Mouse (Mus musculus): ENCODE results near the gene Bpifa1. TPM values are rescaled to one million over a fixed set of nuclear protein-coding genes. Genes with fewer than 3 reads are reported as not detected.

The Bpifa1 gene
- polyA plus RNA-seq (2014; fragmentation: Nextera tagmentation; extraction: Ambion mirVana): not detected in 2 replicates

DNA sequence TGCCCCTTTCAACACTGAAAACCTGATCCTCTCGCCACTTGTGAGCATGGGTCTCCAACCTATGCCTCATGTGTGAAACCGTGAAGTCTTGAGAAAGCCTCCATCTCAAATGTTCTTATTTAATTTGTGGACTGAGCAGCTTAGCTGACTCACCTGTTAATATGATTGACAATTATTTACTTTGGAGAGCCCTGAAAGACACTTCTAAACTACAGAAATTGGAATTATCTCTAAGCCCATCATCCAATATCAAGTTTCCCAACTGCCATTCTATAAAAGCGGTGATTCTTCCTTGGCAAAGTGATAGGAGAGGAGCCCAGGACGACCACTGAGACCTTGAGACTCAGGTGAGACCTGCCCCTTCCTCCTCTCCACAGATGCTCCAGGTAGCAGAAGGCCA, at the start of gene Bpifa1:
Bpifa1 (plus strand) TSS at position 301 of the 400 bp plus-strand sequence.
- no peak within 1 kb of the TSS for H3K4me2 ChIP-seq (ENCODE audit: low read depth, low read length)
- no peaks in the 10 kb centered on the region for H3K4me1 ChIP-seq (ENCODE audit: control insufficient read depth, insufficient read depth, low read length)
- H3K9ac ChIP-seq (replicated peaks; ENCODE audit: low read depth, low read length): no peak within 1 kb of the TSS
- no peaks in the 10 kb centered on the region for H3K27me3 ChIP-seq (ENCODE audit: control insufficient read depth, insufficient read depth, low read length)
- H3K4me3 ChIP-seq (ENCODE audit: low read depth, low read length): no peak within 1 kb of the TSS
- H3K27ac ChIP-seq (ENCODE audit: low read depth, low read length): no peak within 1 kb of the TSS
- 82% methylated on average over 4 of the region's 4 CpGs for WGBS
- ATAC-seq (ENCODE audit: low read depth): no peak
- H3K9me3 ChIP-seq (ENCODE audit: control insufficient read depth, low read length): no peaks in the 10 kb centered on the region
- H3K36me3 ChIP-seq (ENCODE audit: control insufficient read depth, insufficient read depth, low read length): no peaks in the 10 kb centered on the region

DNA sequence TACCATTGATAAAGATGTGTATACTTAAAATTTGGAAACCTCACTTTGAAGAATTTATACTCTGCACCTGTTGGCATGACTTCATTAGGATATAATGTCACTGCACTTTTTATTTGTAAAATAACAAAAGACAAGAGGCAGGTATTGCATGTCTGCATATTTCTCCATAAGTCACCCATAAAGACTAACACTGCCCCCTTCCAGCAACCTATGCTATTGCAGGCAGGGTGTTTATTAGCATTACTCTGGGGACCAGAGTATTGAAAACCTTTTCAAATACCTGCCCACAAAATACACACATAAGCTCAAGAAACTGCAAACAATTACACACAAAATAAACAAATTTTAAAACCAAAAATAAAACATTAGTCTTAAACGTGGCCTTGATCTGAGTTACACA, 44.9 kb upstream of the Bpifa1 start:
- Histone ChIP-seq H3K27me3 (ENCODE audit: control insufficient read depth, insufficient read depth, low read length) (no peaks in the 10 kb centered on the region), H3K4me1 (ENCODE audit: control insufficient read depth, insufficient read depth, low read length) (no peaks in the 10 kb centered on the region), H3K4me2 (ENCODE audit: low read depth, low read length) (no peak overlapping the region), H3K9ac (replicated peaks; ENCODE audit: low read depth, low read length) (no peak overlapping the region), H3K9me3 (ENCODE audit: control insufficient read depth, low read length) (no peaks in the 10 kb centered on the region), H3K36me3 (ENCODE audit: control insufficient read depth, insufficient read depth, low read length) (no peaks in the 10 kb centered on the region), H3K27ac (ENCODE audit: low read depth, low read length) (no peak overlapping the region), H3K4me3 (ENCODE audit: low read depth, low read length) (no peak overlapping the region)
- no peak for ATAC-seq (ENCODE audit: low read depth)
- 51% methylated on average over 1 of the region's 1 CpGs for WGBS

DNA sequence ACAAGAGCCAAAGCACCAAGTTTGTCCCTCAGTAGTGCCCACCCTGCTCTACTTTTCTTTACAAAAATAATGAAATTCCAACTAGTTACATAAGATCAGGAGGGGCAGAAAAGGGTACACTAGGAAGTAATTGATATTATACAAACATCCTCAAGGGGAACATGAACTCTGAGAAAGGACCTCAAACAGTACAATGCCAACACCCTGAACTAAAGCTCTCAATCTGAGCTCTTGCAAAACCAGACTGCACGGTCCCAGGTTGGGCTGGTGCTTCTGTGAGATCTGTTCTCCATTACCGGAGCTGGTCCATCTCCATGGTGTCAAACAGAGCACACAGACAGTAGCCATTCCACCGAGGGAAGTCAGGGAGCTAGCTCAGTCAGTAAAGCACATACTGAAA, 25.3 kb upstream of the Bpifa1 start:
- no peaks in the 10 kb centered on the region for H3K4me1 ChIP-seq (ENCODE audit: control insufficient read depth, insufficient read depth, low read length)
- ATAC-seq (ENCODE audit: low read depth): no peak
- H3K27me3 ChIP-seq (ENCODE audit: control insufficient read depth, insufficient read depth, low read length): no peaks in the 10 kb centered on the region
- H3K27ac ChIP-seq (ENCODE audit: low read depth, low read length): no peak overlapping the region
- H3K4me3 ChIP-seq (ENCODE audit: low read depth, low read length): no peak overlapping the region
- H3K36me3 ChIP-seq (ENCODE audit: control insufficient read depth, insufficient read depth, low read length): no peaks in the 10 kb centered on the region
- no peaks in the 10 kb centered on the region for H3K9me3 ChIP-seq (ENCODE audit: control insufficient read depth, low read length)
- WGBS: 88% methylated on average over 3 of the region's 3 CpGs
- no peak overlapping the region for H3K4me2 ChIP-seq (ENCODE audit: low read depth, low read length)
- H3K9ac ChIP-seq (replicated peaks; ENCODE audit: low read depth, low read length): no peak overlapping the region

DNA sequence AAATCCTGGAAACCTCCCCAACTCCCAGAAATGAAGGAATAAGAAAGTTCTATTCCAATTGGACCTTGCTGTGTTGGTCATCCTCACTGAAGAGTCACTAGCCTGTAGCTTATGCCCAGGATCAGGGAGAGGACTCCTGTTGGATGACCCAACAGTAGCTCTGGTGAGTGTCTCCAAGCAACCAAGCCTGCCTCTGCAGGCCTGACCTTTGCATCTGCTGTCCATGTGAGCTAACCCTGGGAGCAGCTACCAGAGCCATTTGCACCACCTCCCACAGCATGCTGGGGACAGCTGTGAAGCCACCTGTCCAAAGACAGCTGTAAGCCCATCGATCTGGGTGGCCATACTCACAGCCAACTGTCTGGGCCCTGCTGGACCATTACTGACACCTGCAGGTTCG, 12.6 kb upstream of the Bpifa1 start, which contains the start of gene Bpifa3:
Bpifa3 (plus strand) TSS at position 217 of the 400 bp plus-strand sequence.
- no peak within 1 kb of the TSS for H3K4me3 ChIP-seq (ENCODE audit: low read depth, low read length)
- H3K9ac ChIP-seq (replicated peaks; ENCODE audit: low read depth, low read length): no peak within 1 kb of the TSS
- no peaks in the 10 kb centered on the region for H3K27me3 ChIP-seq (ENCODE audit: control insufficient read depth, insufficient read depth, low read length)
- 72% methylated on average over 2 of the region's 2 CpGs for WGBS
- H3K27ac ChIP-seq (ENCODE audit: low read depth, low read length): no peak within 1 kb of the TSS
- ATAC-seq (ENCODE audit: low read depth): no peak
- no peak within 1 kb of the TSS for H3K4me2 ChIP-seq (ENCODE audit: low read depth, low read length)
- no peaks in the 10 kb centered on the region for H3K9me3 ChIP-seq (ENCODE audit: control insufficient read depth, low read length)
- H3K36me3 ChIP-seq (ENCODE audit: control insufficient read depth, insufficient read depth, low read length): no peaks in the 10 kb centered on the region
- no peaks in the 10 kb centered on the region for H3K4me1 ChIP-seq (ENCODE audit: control insufficient read depth, insufficient read depth, low read length)

DNA sequence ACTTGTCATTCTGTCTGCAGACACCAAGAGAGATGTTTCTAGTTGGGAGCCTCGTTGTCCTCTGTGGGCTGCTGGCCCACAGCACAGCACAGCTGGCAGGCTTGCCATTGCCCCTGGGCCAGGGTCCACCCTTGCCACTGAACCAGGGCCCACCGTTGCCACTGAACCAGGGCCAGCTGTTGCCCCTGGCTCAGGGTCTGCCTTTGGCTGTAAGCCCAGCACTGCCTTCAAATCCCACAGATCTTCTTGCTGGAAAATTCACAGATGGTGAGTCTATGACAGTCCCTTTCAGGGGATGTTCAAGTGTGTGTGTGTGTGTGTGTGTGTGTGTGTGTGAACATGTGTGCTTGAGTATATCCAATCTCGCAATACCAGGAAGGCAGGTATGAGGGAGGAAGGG, 1.1 kb downstream of the Bpifa1 start:
- WGBS: 63% methylated on average over 3 of the region's 3 CpGs
- no peak overlapping the region for H3K4me2 ChIP-seq (ENCODE audit: low read depth, low read length)
- no peaks in the 10 kb centered on the region for H3K9me3 ChIP-seq (ENCODE audit: control insufficient read depth, low read length)
- H3K27ac ChIP-seq (ENCODE audit: low read depth, low read length): no peak overlapping the region
- H3K4me3 ChIP-seq (ENCODE audit: low read depth, low read length): no peak overlapping the region
- H3K27me3 ChIP-seq (ENCODE audit: control insufficient read depth, insufficient read depth, low read length): no peaks in the 10 kb centered on the region
- ATAC-seq (ENCODE audit: low read depth): no peak
- H3K4me1 ChIP-seq (ENCODE audit: control insufficient read depth, insufficient read depth, low read length): no peaks in the 10 kb centered on the region
- no peak overlapping the region for H3K9ac ChIP-seq (replicated peaks; ENCODE audit: low read depth, low read length)
- no peaks in the 10 kb centered on the region for H3K36me3 ChIP-seq (ENCODE audit: control insufficient read depth, insufficient read depth, low read length)

DNA sequence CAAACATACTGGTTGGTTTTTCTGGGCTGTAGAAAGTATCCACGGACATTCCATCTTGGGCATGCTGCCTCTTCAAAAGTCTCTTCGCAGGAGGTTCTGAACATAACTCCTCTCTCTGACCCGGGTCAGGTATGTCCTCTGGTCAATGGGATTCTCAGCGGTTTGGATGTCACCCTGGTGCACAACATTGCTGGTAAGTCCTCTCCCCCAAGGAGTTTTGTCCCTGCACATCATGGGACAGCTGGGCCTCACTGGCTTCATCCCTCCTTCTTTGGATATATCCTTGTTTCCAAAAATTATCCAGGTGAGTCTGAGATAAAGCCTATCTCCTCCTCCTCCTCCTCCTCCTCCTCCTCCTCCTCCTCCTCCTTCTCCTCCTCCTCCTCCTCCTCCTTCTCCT, 4.8 kb downstream of the Bpifa1 start:
- Histone ChIP-seq H3K36me3 (ENCODE audit: control insufficient read depth, insufficient read depth, low read length) (no peaks in the 10 kb centered on the region), H3K9me3 (ENCODE audit: control insufficient read depth, low read length) (no peaks in the 10 kb centered on the region), H3K27me3 (ENCODE audit: control insufficient read depth, insufficient read depth, low read length) (no peaks in the 10 kb centered on the region), H3K4me3 (ENCODE audit: low read depth, low read length) (no peak overlapping the region), H3K27ac (ENCODE audit: low read depth, low read length) (no peak overlapping the region), H3K4me2 (ENCODE audit: low read depth, low read length) (no peak overlapping the region), H3K4me1 (ENCODE audit: control insufficient read depth, insufficient read depth, low read length) (no peaks in the 10 kb centered on the region), H3K9ac (replicated peaks; ENCODE audit: low read depth, low read length) (no peak overlapping the region)
- 76% methylated on average over 4 of the region's 4 CpGs for WGBS
- ATAC-seq (ENCODE audit: low read depth): no peak

DNA sequence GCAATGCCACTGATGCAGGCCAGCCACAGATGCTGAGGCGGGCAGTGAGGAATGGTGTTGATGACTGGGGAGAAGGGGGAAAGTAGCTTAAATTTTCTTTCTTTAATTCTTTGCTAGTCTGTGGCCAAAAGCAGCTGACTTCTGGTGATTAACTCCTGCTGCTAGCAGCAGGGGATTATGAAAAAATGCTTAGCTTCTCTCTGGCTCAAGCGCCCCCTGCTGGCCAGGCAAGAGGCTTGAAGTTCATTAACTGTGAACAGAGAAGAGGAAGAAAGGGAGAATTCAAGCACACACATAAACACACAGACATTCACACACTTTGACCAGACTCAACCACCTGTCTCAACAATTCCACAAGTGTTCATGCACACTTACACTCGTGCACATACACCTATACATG, 15.8 kb downstream of the Bpifa1 start:
- Histone ChIP-seq H3K9me3 (ENCODE audit: control insufficient read depth, low read length) (no peaks in the 10 kb centered on the region), H3K4me2 (ENCODE audit: low read depth, low read length) (no peak overlapping the region), H3K9ac (replicated peaks; ENCODE audit: low read depth, low read length) (no peak overlapping the region), H3K27me3 (ENCODE audit: control insufficient read depth, insufficient read depth, low read length) (no peaks in the 10 kb centered on the region), H3K27ac (ENCODE audit: low read depth, low read length) (no peak overlapping the region), H3K4me3 (ENCODE audit: low read depth, low read length) (no peak overlapping the region), H3K36me3 (ENCODE audit: control insufficient read depth, insufficient read depth, low read length) (no peaks in the 10 kb centered on the region), H3K4me1 (ENCODE audit: control insufficient read depth, insufficient read depth, low read length) (no peaks in the 10 kb centered on the region)
- no peak for ATAC-seq (ENCODE audit: low read depth)
- 45% methylated on average over 3 of the region's 3 CpGs for WGBS

DNA sequence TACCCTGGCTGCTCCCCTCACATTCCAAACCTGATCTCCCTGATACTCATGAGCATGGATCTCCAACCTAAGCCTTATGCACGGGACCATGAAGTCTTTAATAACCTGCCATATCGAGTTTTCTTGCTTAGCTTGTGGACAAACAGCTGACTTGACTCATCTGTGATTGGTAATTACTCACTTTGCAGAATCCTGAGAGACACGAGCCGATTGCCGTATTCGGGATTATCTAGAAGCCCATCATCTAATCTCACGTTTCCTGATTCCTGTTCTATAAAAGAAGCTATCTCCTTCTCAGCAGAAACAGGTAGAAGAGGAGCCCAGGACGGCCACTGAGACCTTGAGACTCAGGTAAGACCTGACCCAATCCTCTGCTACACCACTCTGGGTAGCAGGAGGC, 19.6 kb downstream of the Bpifa1 start, which contains the start of gene Bpifa5:
Bpifa5 (plus strand) TSS at position 301 of the 400 bp plus-strand sequence.
- 86% methylated on average over 8 of the region's 8 CpGs for WGBS
- Histone ChIP-seq H3K36me3 (ENCODE audit: control insufficient read depth, insufficient read depth, low read length) (no peaks in the 10 kb centered on the region), H3K9me3 (ENCODE audit: control insufficient read depth, low read length) (no peaks in the 10 kb centered on the region), H3K9ac (replicated peaks; ENCODE audit: low read depth, low read length) (no peak within 1 kb of the TSS), H3K4me1 (ENCODE audit: control insufficient read depth, insufficient read depth, low read length) (no peaks in the 10 kb centered on the region), H3K27ac (ENCODE audit: low read depth, low read length) (no peak within 1 kb of the TSS), H3K4me2 (ENCODE audit: low read depth, low read length) (no peak within 1 kb of the TSS), H3K4me3 (ENCODE audit: low read depth, low read length) (no peak within 1 kb of the TSS), H3K27me3 (ENCODE audit: control insufficient read depth, insufficient read depth, low read length) (no peaks in the 10 kb centered on the region)
- ATAC-seq (ENCODE audit: low read depth): no peak

DNA sequence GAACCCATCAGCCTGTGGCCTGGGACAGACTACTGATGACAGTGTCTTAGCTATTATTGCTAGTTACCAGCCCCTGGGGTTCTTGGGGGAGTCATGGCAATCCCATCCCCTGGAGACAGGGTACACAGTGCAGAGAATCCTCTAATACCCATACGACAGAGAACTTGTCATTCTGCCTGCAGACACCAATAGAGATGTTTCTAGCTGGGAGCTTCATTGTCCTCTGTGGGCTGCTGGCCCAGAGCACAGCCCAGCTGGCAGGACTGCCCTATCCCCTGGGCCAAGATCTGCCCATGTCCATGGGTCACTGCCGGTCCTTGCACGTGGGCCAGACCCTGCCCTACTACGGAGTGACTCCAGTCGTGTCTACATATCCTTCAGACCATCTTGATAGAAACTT, 20.6 kb downstream of the Bpifa1 start:
- H3K4me3 ChIP-seq (ENCODE audit: low read depth, low read length): no peak overlapping the region
- no peak for ATAC-seq (ENCODE audit: low read depth)

DNA sequence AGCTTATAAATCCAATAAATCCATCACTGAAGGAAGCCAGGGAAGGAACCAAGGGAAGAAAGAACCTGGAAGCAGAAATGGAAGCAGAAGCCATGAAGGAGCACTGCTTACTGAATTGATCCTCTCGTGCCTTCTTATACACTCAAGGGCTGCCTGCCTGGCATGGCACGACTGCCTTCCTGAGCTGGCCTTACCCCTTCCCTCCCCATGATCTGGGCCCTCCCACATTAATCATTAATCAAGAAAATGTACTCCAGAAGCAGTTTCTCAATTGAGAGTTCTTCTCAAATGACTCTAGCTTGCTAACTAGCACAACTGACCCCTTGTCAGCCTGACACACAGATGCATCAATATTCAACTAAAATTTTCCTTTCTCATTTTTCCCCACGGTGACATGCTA, 26.5 kb downstream of the Bpifa1 start:
- H3K4me2 ChIP-seq (ENCODE audit: low read depth, low read length): no peak overlapping the region
- no peaks in the 10 kb centered on the region for H3K27me3 ChIP-seq (ENCODE audit: control insufficient read depth, insufficient read depth, low read length)
- no peak for ATAC-seq (ENCODE audit: low read depth)
- no peaks in the 10 kb centered on the region for H3K9me3 ChIP-seq (ENCODE audit: control insufficient read depth, low read length)
- WGBS: 69% methylated on average over 3 of the region's 3 CpGs
- no peak overlapping the region for H3K9ac ChIP-seq (replicated peaks; ENCODE audit: low read depth, low read length)
- H3K4me3 ChIP-seq (ENCODE audit: low read depth, low read length): no peak overlapping the region
- no peaks in the 10 kb centered on the region for H3K4me1 ChIP-seq (ENCODE audit: control insufficient read depth, insufficient read depth, low read length)
- no peaks in the 10 kb centered on the region for H3K36me3 ChIP-seq (ENCODE audit: control insufficient read depth, insufficient read depth, low read length)
- H3K27ac ChIP-seq (ENCODE audit: low read depth, low read length): no peak overlapping the region

More for the DNA sequence above, 20.6 kb downstream of the Bpifa1 start:
- 89% methylated on average over 5 of the region's 5 CpGs for WGBS
- H3K36me3 ChIP-seq (ENCODE audit: control insufficient read depth, insufficient read depth, low read length): no peaks in the 10 kb centered on the region
- no peak overlapping the region for H3K27ac ChIP-seq (ENCODE audit: low read depth, low read length)
- H3K4me1 ChIP-seq (ENCODE audit: control insufficient read depth, insufficient read depth, low read length): no peaks in the 10 kb centered on the region
- H3K4me2 ChIP-seq (ENCODE audit: low read depth, low read length): no peak overlapping the region
- H3K9me3 ChIP-seq (ENCODE audit: control insufficient read depth, low read length): no peaks in the 10 kb centered on the region
- H3K9ac ChIP-seq (replicated peaks; ENCODE audit: low read depth, low read length): no peak overlapping the region
- H3K27me3 ChIP-seq (ENCODE audit: control insufficient read depth, insufficient read depth, low read length): no peaks in the 10 kb centered on the region
